Mouse (Mus musculus): Measurements from ENCODE around the gene Magi1. TPM values are rescaled to one million over a fixed set of nuclear protein-coding genes. Genes with fewer than 3 reads are reported as not detected.

Gene Magi1
- total and polyA plus RNA-seq, 3 experiments = not detected

- Histone ChIP-seq H3K27me3 (ENCODE audit: control insufficient read depth in 1 of 2, insufficient read depth in 2 of 2, low read length in 2 of 2) (no peaks in the 10 kb centered on the region), H3K9ac (ENCODE audit: control insufficient read depth, low read depth, low read length, poor library complexity, severe bottlenecking) (no peak overlapping the region), H3K9me3 (replicated peaks; ENCODE audit: insufficient read depth, low read length) (no peaks in the 10 kb centered on the region), H3K79me2 (ENCODE audit: control insufficient read depth, insufficient read depth, low read length, poor library complexity) (no peaks in the 10 kb centered on the region), H3K4me3 (ENCODE audit: control insufficient read depth in 1 of 2, insufficient read depth in 1 of 2, low read depth in 2 of 2, low read length in 2 of 2) (no peak overlapping the region), H3K27ac (ENCODE audit: control insufficient read depth, low read depth, low read length) (no peak overlapping the region), H3K36me3 (ENCODE audit: control insufficient read depth in 1 of 2, insufficient read depth in 2 of 2, low read length in 2 of 2) (no peaks in the 10 kb centered on the region), H3K4me1 (ENCODE audit: control insufficient read depth in 1 of 2, insufficient read depth in 2 of 2, low read length in 2 of 2) (no peaks in the 10 kb centered on the region)
- DNase-seq (ENCODE audit: low read depth, low spot score) = no peak
- TF ChIP-seq TAL1 (IDR thresholded peaks at IDR 0.05; ENCODE audit: low read length) = no peak
- no peak for TF ChIP-seq ZMIZ1 (IDR thresholded peaks at IDR 0.05; ENCODE audit: low read depth, low read length)
- no peak for TF ChIP-seq JUND (IDR thresholded peaks at IDR 0.05; ENCODE audit: low read depth, low read length)
- no peak for TF ChIP-seq MAZ (IDR thresholded peaks at IDR 0.05; ENCODE audit: low read depth, low read length)
- no peak for TF ChIP-seq MAFK (IDR thresholded peaks at IDR 0.05; ENCODE audit: borderline replicate concordance, low read depth, low read length)
- no peak for TF ChIP-seq TCF12 (IDR thresholded peaks at IDR 0.05; ENCODE audit: low read depth, low read length)
These were observed 371.0 kb downstream of the Magi1 start for GRCm38 (mm10) chr6:93912582-93913225.

DNA sequence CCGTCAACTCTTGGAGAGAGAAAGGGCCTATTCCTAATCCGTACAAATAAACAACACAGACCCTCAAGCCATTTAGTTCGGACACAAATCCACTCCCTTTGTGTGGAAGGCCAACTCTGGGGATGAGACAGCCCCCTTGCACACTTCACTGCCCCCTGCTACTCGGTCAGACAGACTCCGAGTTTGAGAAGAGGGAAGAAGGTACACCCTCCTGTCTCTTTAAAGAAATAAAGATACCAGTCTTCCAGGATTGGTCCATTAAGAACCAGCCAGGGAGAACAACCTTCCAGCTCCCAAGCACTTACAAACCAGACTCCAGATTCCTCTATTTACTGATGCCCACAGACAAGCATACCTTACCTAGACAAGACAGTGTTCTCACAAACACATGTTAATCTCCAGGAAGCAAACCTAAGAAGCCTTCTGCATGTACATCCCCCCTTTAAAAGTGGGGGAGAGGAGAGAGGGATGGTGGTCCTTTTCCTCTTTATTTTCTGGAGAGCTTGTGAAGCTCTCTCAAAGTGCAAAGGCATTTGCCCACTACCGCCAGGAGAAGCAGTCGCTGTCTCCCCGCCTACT lies 371.6 kb downstream of the Magi1 start:
- DNase-seq (ENCODE audit: low read depth, low spot score) = no peak
- Histone ChIP-seq H3K79me2 (ENCODE audit: control insufficient read depth, insufficient read depth, low read length, poor library complexity) (no peaks in the 10 kb centered on the region), H3K9ac (ENCODE audit: control insufficient read depth, low read depth, low read length, poor library complexity, severe bottlenecking) (no peak overlapping the region), H3K9me3 (replicated peaks; ENCODE audit: insufficient read depth, low read length) (no peaks in the 10 kb centered on the region), H3K4me3 (ENCODE audit: control insufficient read depth in 1 of 2, insufficient read depth in 1 of 2, low read depth in 2 of 2, low read length in 2 of 2) (no peak overlapping the region), H3K27ac (ENCODE audit: control insufficient read depth, low read depth, low read length) (no peak overlapping the region), H3K4me1 (ENCODE audit: control insufficient read depth in 1 of 2, insufficient read depth in 2 of 2, low read length in 2 of 2) (no peaks in the 10 kb centered on the region), H3K27me3 (ENCODE audit: control insufficient read depth in 1 of 2, insufficient read depth in 2 of 2, low read length in 2 of 2) (no peaks in the 10 kb centered on the region), H3K36me3 (ENCODE audit: control insufficient read depth in 1 of 2, insufficient read depth in 2 of 2, low read length in 2 of 2) (no peaks in the 10 kb centered on the region)
- TF ChIP-seq ETS1 (IDR thresholded peaks at IDR 0.05; ENCODE audit: low read depth, low read length) (no peak), MYC (IDR thresholded peaks at IDR 0.05; ENCODE audit: low read depth, low read length) (no peak), POLR2AphosphoS2 (IDR thresholded peaks at IDR 0.05; ENCODE audit: low read length) (no peak), TAL1 (IDR thresholded peaks at IDR 0.05; ENCODE audit: low read length) (no peak), USF1 (IDR thresholded peaks at IDR 0.05; ENCODE audit: low read depth, low read length) (no peak), CTCF (IDR thresholded peaks at IDR 0.05 in 2 of 3, conservative IDR thresholded peaks at IDR 0.05 in 1 of 3; ENCODE audit: control insufficient read depth in 1 of 3, insufficient read depth in 1 of 3, low read depth in 2 of 3, low read length in 3 of 3, poor library complexity in 1 of 3, severe bottlenecking in 1 of 3) (no peak), ZKSCAN1 (IDR thresholded peaks at IDR 0.05; ENCODE audit: low read depth, low read length) (no peak)

- no peak overlapping the region for H3K4me3 ChIP-seq (ENCODE audit: control insufficient read depth in 1 of 2, insufficient read depth in 1 of 2, low read depth in 2 of 2, low read length in 2 of 2)
- no peaks in the 10 kb centered on the region for H3K36me3 ChIP-seq (ENCODE audit: control insufficient read depth in 1 of 2, insufficient read depth in 2 of 2, low read length in 2 of 2)
- no peaks in the 10 kb centered on the region for H3K27me3 ChIP-seq (ENCODE audit: control insufficient read depth in 1 of 2, insufficient read depth in 2 of 2, low read length in 2 of 2)
- H3K79me2 ChIP-seq (ENCODE audit: control insufficient read depth, insufficient read depth, low read length, poor library complexity) = no peaks in the 10 kb centered on the region
- H3K9me3 ChIP-seq (replicated peaks; ENCODE audit: insufficient read depth, low read length) = no peaks in the 10 kb centered on the region
- no peak overlapping the region for H3K27ac ChIP-seq (ENCODE audit: control insufficient read depth, low read depth, low read length)
- H3K9ac ChIP-seq (ENCODE audit: control insufficient read depth, low read depth, low read length, poor library complexity, severe bottlenecking) = no peak overlapping the region
- TF ChIP-seq EP300 (IDR thresholded peaks at IDR 0.05; ENCODE audit: low read depth in 1 of 2, low read length in 2 of 2) (no peak), SIN3A (IDR thresholded peaks at IDR 0.05; ENCODE audit: low read length) (no peak), MXI1 (IDR thresholded peaks at IDR 0.05; ENCODE audit: low read depth, low read length) (no peak), USF2 (IDR thresholded peaks at IDR 0.05; ENCODE audit: borderline replicate concordance in 1 of 2, insufficient read depth in 1 of 2, low read depth in 1 of 2, low read length in 2 of 2) (no peak), ZMIZ1 (IDR thresholded peaks at IDR 0.05; ENCODE audit: low read depth, low read length) (no peak), CHD2 (IDR thresholded peaks at IDR 0.05; ENCODE audit: low read length) (no peak), ZKSCAN1 (IDR thresholded peaks at IDR 0.05; ENCODE audit: low read depth, low read length) (no peak), MYB (IDR thresholded peaks at IDR 0.05; ENCODE audit: low read depth, low read length) (no peak), TAL1 (IDR thresholded peaks at IDR 0.05; ENCODE audit: low read length) (no peak), HCFC1 (IDR thresholded peaks at IDR 0.05; ENCODE audit: low read depth, low read length) (no peak), GATA1 (IDR thresholded peaks at IDR 0.05; ENCODE audit: low read depth, low read length) (no peak), GABPA (IDR thresholded peaks at IDR 0.05; ENCODE audit: low read depth, low read length) (no peak)
- H3K4me1 ChIP-seq (ENCODE audit: control insufficient read depth in 1 of 2, insufficient read depth in 2 of 2, low read length in 2 of 2) = no peaks in the 10 kb centered on the region
- no peak for DNase-seq (ENCODE audit: low read depth, low spot score)
These were observed 372.3 kb downstream of the Magi1 start for GRCm38 (mm10) chr6:93911420-93911819.

Data from MEL (cell line).